Mouse (Mus musculus): ENCODE data around the gene Rad52. TPM values are rescaled to one million over a fixed set of nuclear protein-coding genes. Genes with fewer than 3 reads are reported as not detected.
A peak's percentile ranks its signal among the peaks of the same experiment; 100 is the strongest.

Gene Rad52
- total and polyA plus RNA-seq, 3 experiments: 13.5 to 19.1 TPM; not detected in 1

- TF ChIP-seq CHD1 (IDR thresholded peaks at IDR 0.05; ENCODE audit: low read depth, low read length): peak; percentile 57; the same call in 1 of the 2 replicates
- TF ChIP-seq POLR2AphosphoS2 (IDR thresholded peaks at IDR 0.05; ENCODE audit: low read length): peak; percentile 82; the same call in 1 of the 2 replicates
- peak; percentile 67 for TF ChIP-seq MAX (IDR thresholded peaks at IDR 0.05; ENCODE audit: low read length)
- peak; percentile 81 for TF ChIP-seq SIN3A (IDR thresholded peaks at IDR 0.05; ENCODE audit: low read length)
- TF ChIP-seq TAL1 (IDR thresholded peaks at IDR 0.05; ENCODE audit: low read length): no peak
- TF ChIP-seq MAZ (IDR thresholded peaks at IDR 0.05; ENCODE audit: low read depth, low read length): peak; percentile 55; the same call in 1 of the 2 replicates
Measured at GRCm38 (mm10) chr6:119902204-119903080, at the start of gene Rad52 (continued).

GRCm38 (mm10) chr6:119854156-119854555 lies 48.3 kb upstream of the Rad52 start:
- TF ChIP-seq MYB (IDR thresholded peaks at IDR 0.05; ENCODE audit: low read depth, low read length) (no peak), ZMIZ1 (IDR thresholded peaks at IDR 0.05; ENCODE audit: low read depth, low read length) (no peak), ZC3H11A (IDR thresholded peaks at IDR 0.05; ENCODE audit: low read depth, low read length) (no peak), NRF1 (IDR thresholded peaks at IDR 0.05; ENCODE audit: insufficient read depth, low read depth, low read length, poor library complexity, severe bottlenecking) (no peak), POLR2AphosphoS2 (IDR thresholded peaks at IDR 0.05; ENCODE audit: low read length) (no peak), ZKSCAN1 (IDR thresholded peaks at IDR 0.05; ENCODE audit: low read depth, low read length) (no peak), MAX (IDR thresholded peaks at IDR 0.05; ENCODE audit: low read length) (no peak), RAD21 (IDR thresholded peaks at IDR 0.05; ENCODE audit: low read depth, low read length) (no peak), MYC (IDR thresholded peaks at IDR 0.05; ENCODE audit: low read depth, low read length) (no peak), POLR2AphosphoS5 (IDR thresholded peaks at IDR 0.05; ENCODE audit: borderline replicate concordance, low read depth, low read length) (no peak), USF2 (IDR thresholded peaks at IDR 0.05; ENCODE audit: borderline replicate concordance in 1 of 2, insufficient read depth in 1 of 2, low read depth in 1 of 2, low read length in 2 of 2) (no peak), SIN3A (IDR thresholded peaks at IDR 0.05; ENCODE audit: low read length) (no peak), ZNF384 (IDR thresholded peaks at IDR 0.05; ENCODE audit: low read depth, low read length) (no peak), JUND (IDR thresholded peaks at IDR 0.05; ENCODE audit: low read depth, low read length) (no peak), CTCF (IDR thresholded peaks at IDR 0.05 in 2 of 3, conservative IDR thresholded peaks at IDR 0.05 in 1 of 3; ENCODE audit: control insufficient read depth in 1 of 3, insufficient read depth in 1 of 3, low read depth in 2 of 3, low read length in 3 of 3, poor library complexity in 1 of 3, severe bottlenecking in 1 of 3) (no peak), KAT2A (conservative IDR thresholded peaks at IDR 0.05; ENCODE audit: low read depth, low read length) (no peak), TCF12 (IDR thresholded peaks at IDR 0.05; ENCODE audit: low read depth, low read length) (no peak), RCOR1 (IDR thresholded peaks at IDR 0.05; ENCODE audit: low read depth, low read length) (no peak), ETS1 (IDR thresholded peaks at IDR 0.05; ENCODE audit: low read depth, low read length) (no peak), CHD2 (IDR thresholded peaks at IDR 0.05; ENCODE audit: low read length) (no peak)
- H3K27ac ChIP-seq (ENCODE audit: control insufficient read depth, low read depth, low read length): no peak overlapping the region
- H3K79me2 ChIP-seq (ENCODE audit: control insufficient read depth, insufficient read depth, low read length, poor library complexity): no peaks in the 10 kb centered on the region
- H3K4me1 ChIP-seq (ENCODE audit: control insufficient read depth in 1 of 2, insufficient read depth in 2 of 2, low read length in 2 of 2): no peaks in the 10 kb centered on the region
- H3K27me3 ChIP-seq (ENCODE audit: control insufficient read depth in 1 of 2, insufficient read depth in 2 of 2, low read length in 2 of 2): no peaks in the 10 kb centered on the region
- no peak overlapping the region for H3K9ac ChIP-seq (ENCODE audit: control insufficient read depth, low read depth, low read length, poor library complexity, severe bottlenecking)
- H3K36me3 ChIP-seq (ENCODE audit: control insufficient read depth in 1 of 2, insufficient read depth in 2 of 2, low read length in 2 of 2): no peaks in the 10 kb centered on the region
- no peak for DNase-seq (ENCODE audit: low read depth, low spot score)
- no peaks in the 10 kb centered on the region for H3K9me3 ChIP-seq (replicated peaks; ENCODE audit: insufficient read depth, low read length)
- H3K4me3 ChIP-seq (ENCODE audit: control insufficient read depth in 1 of 2, insufficient read depth in 1 of 2, low read depth in 2 of 2, low read length in 2 of 2): no peak overlapping the region

All from MEL (cell line).